Mouse (Mus musculus): Measurements from ENCODE around the gene Cxcl5.

Cxcl5 gene

GRCm38 (mm10) chr5:90759077-90760065 is at the start of gene Cxcl5:
Gene Cxcl5 (plus strand): TSS chr5:90759360.
- DNase-seq (ENCODE audit: low read depth, low spot score), result peak; percentile 96

DNA sequence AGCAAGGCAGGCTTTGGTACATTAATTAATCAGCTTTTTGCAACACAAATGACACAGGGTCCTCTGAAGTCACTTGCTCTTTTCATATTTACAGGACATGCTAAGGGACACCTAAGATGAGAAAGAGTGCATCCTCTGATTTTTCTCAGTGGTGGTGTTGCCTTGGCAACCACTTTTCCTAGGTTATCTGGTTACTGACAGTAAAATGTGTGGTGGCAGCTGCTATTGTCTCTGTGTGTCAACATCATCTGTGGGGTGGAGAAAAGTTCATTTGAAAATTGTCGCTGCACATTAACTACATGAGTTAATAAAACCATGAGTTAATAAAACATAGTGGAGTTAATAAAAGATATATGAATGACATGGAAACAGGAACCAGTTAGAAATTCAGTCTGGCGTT is 47.8 kb upstream of the Cxcl5 start:
- DNase-seq (ENCODE audit: low read depth, low spot score), result no peak

DNA sequence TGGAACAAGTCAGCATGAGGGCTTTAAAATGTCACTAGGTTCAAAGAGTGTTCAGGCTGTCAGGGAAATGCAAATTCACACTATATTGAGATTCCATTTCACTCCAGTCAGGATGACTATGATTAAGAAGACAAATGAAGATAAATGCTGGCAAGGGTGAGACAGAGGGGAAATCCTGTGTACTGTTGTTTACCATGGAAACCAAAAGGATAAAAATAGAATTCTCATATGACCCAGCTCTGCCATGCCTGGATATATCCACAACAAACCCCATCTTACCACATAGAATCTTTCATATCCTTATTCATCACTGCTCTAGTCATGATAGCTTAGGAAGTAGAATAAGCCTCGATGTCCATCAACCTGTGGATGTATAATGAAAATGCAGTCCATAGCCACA is 41.2 kb upstream of the Cxcl5 start:
- DNase-seq (ENCODE audit: low read depth, low spot score), result peak; percentile 61

DNA sequence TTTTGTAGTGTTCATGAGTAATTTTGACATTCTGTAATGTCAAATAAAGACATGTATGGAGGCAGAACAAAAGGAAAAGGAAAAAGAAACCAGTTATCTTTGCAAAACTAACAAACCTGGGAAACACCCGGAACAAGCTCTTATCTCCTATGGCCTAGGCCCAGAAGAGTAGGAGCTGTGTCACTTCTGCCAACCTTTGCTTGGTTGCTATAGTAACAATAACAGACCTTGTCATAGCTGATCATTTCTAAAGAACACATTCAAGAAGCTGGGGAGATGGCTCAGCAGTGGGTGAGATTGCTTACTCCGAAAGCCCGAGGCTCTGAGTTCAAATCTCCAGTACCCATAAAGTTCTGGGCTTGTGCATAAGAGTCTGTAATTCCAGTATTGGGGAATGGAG is 36.5 kb upstream of the Cxcl5 start:
- DNase-seq (ENCODE audit: low read depth, low spot score), result no peak

DNA sequence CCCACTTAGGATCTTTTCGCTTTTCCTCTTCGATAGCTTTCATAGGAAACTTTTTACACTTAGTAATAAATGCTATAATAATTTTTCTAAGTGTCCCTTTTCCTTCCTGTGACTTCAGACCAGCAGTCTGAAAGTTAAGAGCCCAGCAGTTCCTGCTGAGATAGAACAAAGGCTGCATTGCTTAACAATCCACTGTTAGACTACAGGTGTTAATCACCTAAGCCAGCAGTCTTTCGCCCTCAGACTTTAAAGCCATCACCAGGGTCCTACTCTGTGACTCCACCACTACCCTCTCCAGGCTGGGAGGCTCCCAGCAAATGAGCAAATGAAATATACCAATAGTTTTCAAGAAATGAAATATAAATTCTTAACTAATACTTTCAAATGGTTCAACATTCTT is 30.9 kb upstream of the Cxcl5 start:
- no peak for DNase-seq (ENCODE audit: low read depth, low spot score)

- no peak for DNase-seq (ENCODE audit: low read depth, low spot score)
Observed at GRCm38 (mm10) chr5:90731480-90731879, 27.7 kb upstream of the Cxcl5 start.

DNA sequence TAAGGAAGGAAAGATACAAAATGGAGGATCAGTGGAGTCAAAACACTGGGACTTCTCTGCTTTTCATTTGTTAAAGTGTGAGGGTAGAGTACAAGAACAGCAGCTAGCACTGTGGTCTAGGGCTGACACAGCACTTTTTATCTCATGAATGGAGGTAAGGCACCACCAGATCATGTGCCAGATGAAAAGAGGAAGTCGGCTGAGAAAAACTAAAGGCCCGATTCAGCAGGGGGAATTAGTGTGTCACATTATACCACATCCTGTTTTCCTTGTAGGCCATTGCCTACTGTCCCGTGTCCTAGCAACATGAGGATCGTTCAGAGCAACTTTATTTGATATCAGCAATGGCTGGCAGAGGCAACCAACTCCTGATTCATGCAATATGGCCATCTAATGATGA is 17.1 kb upstream of the Cxcl5 start:
- DNase-seq (ENCODE audit: low read depth, low spot score), result peak; percentile 21

DNA sequence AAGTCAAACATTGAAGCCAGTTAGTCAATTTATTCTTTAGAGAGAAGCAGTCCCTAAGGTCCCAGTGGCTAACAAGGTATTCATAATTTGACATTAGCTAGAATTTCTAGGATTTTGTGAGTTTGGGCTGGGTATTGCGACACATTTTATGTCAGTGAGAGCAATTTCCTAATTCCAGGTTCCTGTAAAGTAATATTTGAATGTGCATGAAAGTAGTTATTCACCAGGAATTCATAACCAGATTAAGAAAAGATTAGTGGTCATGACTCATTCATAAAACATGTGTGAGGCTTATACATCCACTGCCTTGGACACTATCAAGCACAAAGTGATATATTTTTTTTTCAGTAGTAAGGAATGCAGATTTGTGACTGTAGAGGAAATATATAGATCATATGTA is 5.2 kb upstream of the Cxcl5 start:
- DNase-seq (ENCODE audit: low read depth, low spot score), result peak; percentile 96

GRCm38 (mm10) chr5:90758020-90758605 is 1.0 kb upstream of the Cxcl5 start:
- DNase-seq (ENCODE audit: low read depth, low spot score), result peak; percentile 80

GRCm38 (mm10) chr5:90760303-90760702 is 1.1 kb downstream of the Cxcl5 start:
- DNase-seq (ENCODE audit: low read depth, low spot score), result no peak

- DNase-seq (ENCODE audit: low read depth, low spot score), result no peak
Observed at GRCm38 (mm10) chr5:90760844-90761243, 1.7 kb downstream of the Cxcl5 start.

GRCm38 (mm10) chr5:90761834-90762233 is 2.7 kb downstream of the Cxcl5 start:
- DNase-seq (ENCODE audit: low read depth, low spot score), result no peak

DNA sequence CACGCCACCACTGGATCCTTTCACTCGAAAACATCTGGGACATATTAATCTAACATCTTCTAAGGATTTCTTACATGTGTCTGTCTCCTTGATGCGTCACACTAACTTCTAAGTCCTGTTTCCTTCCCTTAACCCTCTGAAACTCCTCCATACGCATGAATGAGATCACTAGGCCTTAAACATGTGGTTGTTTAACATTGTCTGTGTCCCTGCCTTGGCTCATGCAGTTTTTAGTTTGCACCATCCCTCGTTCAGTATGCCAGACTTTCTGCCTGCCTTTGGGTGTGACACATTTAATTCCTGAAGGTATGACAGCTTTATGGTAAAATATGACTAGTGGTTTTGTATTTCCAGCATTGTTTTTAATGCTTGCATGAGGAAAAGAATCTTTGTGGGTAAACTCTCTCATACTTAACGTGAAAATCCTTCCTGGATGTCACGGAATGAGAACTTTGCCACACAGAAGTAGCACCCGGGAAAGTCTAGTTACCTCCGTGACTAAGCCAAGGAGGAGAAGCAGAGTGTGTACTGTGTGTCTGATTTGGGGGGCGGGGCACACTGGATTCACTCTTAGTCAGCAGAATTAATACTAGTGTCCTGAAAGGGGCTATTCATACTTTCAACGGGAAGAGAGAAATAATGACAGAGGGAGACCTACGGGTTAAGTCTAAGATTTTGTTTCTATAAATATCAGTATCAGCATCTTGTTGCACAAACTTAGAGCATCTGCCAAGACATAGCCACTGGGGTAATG is 4.9 kb downstream of the Cxcl5 start:
- DNase-seq (ENCODE audit: low read depth, low spot score), result peak; percentile 89

DNA sequence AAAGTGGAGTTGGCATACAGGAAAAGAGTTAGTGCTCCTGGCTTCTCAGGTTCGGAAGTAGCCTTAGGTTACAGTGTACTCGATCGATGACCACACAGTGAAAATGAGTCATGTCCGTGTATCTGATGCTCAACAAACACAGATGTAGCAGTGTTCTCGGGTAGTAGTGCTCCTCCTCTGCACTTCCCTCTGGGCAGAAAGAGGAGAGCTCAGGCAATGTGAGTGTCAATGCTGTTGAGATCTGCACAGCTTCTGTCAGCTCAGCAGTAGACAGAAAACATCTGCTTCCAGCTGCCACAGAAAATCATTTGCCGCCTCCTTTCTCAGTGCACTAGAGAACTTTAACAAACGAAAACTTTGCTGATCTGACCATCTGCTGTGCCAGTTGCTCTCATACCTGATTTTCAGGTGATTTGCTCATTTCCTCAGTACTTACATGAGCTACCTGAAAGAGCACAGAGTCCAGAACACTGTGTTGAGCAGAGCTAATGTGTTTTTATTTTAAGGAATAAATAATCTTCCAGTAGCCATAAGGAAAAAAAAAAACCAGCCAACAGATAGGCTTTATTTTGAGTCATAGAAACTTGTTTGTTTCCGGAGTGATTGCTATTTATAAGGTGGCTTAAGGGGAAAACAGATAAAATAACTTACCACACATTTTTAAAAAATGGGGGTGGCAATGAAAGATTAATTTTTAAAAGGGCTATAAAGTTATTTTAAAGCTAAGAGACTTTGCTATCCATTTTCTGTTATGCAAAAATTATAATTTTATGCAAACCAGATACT is 6.9 kb downstream of the Cxcl5 start:
- peak; percentile 74 for DNase-seq (ENCODE audit: low read depth, low spot score)

DNA sequence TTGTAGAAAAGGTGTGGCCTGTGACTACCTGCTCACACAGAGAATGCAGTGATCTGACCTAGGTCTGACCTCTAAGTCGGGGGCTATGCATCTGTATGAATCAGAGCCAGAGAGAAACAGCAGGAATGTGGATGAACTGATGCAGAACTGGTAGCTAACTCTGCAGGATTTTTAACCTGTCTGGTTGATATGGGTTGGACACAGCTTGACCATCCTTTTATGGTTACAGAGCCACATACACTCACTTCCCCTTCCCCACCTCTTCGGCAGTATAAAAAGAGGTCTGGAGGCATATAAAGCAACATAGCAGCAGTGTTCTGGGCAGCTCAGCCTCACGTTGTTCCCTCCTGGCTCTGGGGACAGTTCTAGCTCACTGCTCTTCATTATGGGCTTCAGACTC is 9.1 kb downstream of the Cxcl5 start, which contains the start of gene Ppbp:
Ppbp (plus strand) TSS at position 301 of the 400 bp plus-strand sequence.
- DNase-seq (ENCODE audit: low read depth, low spot score), result no peak

- DNase-seq (ENCODE audit: low read depth, low spot score), result no peak
Observed at GRCm38 (mm10) chr5:90771369-90771768, 12.2 kb downstream of the Cxcl5 start.

- DNase-seq (ENCODE audit: low read depth, low spot score), result no peak
Observed at GRCm38 (mm10) chr5:90771880-90772653, 12.9 kb downstream of the Cxcl5 start, which contains the start of gene Pf4. Gene Pf4 (plus strand): TSS chr5:90772435.

DNA sequence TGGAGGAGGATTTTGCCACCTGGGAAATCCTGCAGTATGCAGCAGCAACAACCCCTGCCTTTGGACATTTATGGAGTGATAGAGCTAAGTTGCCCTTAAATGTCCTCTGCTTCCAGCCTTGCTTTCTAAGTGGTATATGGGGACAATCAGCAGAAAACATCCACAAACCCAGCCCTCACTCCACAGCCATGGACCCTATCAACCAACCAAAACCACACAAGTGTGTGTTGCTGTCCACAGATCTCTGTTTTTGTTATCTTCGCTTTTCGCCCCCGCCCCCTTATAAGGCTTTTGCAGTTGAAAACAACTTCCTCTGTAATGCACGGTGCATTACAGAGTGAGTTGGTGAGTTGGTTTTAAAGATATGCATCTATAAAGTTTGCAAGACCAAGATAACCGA is 16.4 kb downstream of the Cxcl5 start:
- DNase-seq (ENCODE audit: low read depth, low spot score), result no peak

- DNase-seq (ENCODE audit: low read depth, low spot score), result no peak
Observed at GRCm38 (mm10) chr5:90777621-90778020, 18.5 kb downstream of the Cxcl5 start.

GRCm38 (mm10) chr5:90778856-90779255 is 19.7 kb downstream of the Cxcl5 start:
- DNase-seq (ENCODE audit: low read depth, low spot score), result no peak

All from 3T3-L1 (cell line).